12 mouse cellular contexts compared by ENCODE assay signal in genomic region chr14:79916960-79917848, GRCm38 (mm10).
DNase-seq lines count a peak whose midpoint lies in the region; ATAC-seq lines count a peak whose summit lies in the region.
"Had no signal": no experiment of that assay in that cellular context is flagged by ENCODE, and none has a peak within 500 bp of the region (broad histone marks: within the 10 kb centered on the region; RNA-seq: fewer than 3 reads in every experiment).

No protein-coding gene starts in this region.

- WGBS in midbrain, embryonic 15.5 days, result 75% methylated on average over 9 of the region's 9 CpGs
- WGBS in liver, embryonic 11.5 days, result 80% methylated on average over 9 of the region's 9 CpGs

- ATAC-seq in midbrain, embryonic 15.5 days (replicated peaks), result no peak
- ATAC-seq in liver, embryonic 11.5 days (replicated peaks; ENCODE audit: low FRiP score), result no peak
- ATAC-seq: midbrain, embryonic 13.5 days had no signal

- H3K4me3 ChIP-seq in midbrain, embryonic 15.5 days, result no peak overlapping the region
- H3K4me3 ChIP-seq in liver, embryonic 11.5 days (ENCODE audit: low read depth, low read length), result no peak overlapping the region
- H3K4me3 ChIP-seq: erythroblast, embryonic 14.5 days; limb, embryonic 15.5 days; midbrain, embryonic 13.5 days had no signal

- intact Hi-C loops in heart, postnatal 14 days (cut with DNase I), result loop anchor here (10.0 kb wide), 3 partner anchors 72 to 302 kb away; no protein-coding TSS in a partner anchor

- H3K27ac ChIP-seq in midbrain, embryonic 15.5 days, result no peak overlapping the region
- no peak overlapping the region for H3K27ac ChIP-seq in liver, embryonic 11.5 days (ENCODE audit: low read depth, low read length)
- H3K27ac ChIP-seq: limb, embryonic 15.5 days; midbrain, embryonic 13.5 days had no signal

- no peaks in the 10 kb centered on the region for H3K4me1 ChIP-seq in midbrain, embryonic 15.5 days
- H3K4me1 ChIP-seq in liver, embryonic 11.5 days (replicated peaks; ENCODE audit: control insufficient read depth, insufficient read depth, low read length), result no peaks in the 10 kb centered on the region
- H3K4me1 ChIP-seq: limb, embryonic 15.5 days; midbrain, embryonic 13.5 days had no signal

- no peaks in the 10 kb centered on the region for H3K9me3 ChIP-seq in midbrain, embryonic 15.5 days
- H3K9me3 ChIP-seq in liver, embryonic 11.5 days (ENCODE audit: control insufficient read depth, low read length), result no peaks in the 10 kb centered on the region
- H3K9me3 ChIP-seq: limb, embryonic 15.5 days; midbrain, embryonic 13.5 days had no signal

- H3K9ac ChIP-seq in midbrain, embryonic 15.5 days, result no peak overlapping the region
- no peak overlapping the region for H3K9ac ChIP-seq in liver, embryonic 11.5 days (ENCODE audit: low read depth, low read length)
- H3K9ac ChIP-seq: limb, embryonic 15.5 days; midbrain, embryonic 13.5 days had no signal

- no peak overlapping the region for H3K4me2 ChIP-seq in midbrain, embryonic 15.5 days
- H3K4me2 ChIP-seq in liver, embryonic 11.5 days, result no peak overlapping the region
- H3K4me2 ChIP-seq: limb, embryonic 15.5 days; midbrain, embryonic 13.5 days had no signal

- peak; percentile 10 for DNase-seq in heart, postnatal 4 days
- DNase-seq in heart, postnatal 14 days, result no peak
- peak; percentile 57 for DNase-seq in brain, adult 2 months (ENCODE audit: low read depth, low spot score)
- DNase-seq in frontal cortex, postnatal 36 days (ENCODE audit: low spot score in 2 of 2), result peak; percentile 9 to 13
- DNase-seq in mesoderm, embryonic 11.5 days (ENCODE audit: low read depth, low spot score), result peak; percentile 36
- no peak for DNase-seq in liver, embryonic 11.5 days (ENCODE audit: low spot score)
- no peak for DNase-seq in gastrocnemius, adult 8-10 months (ENCODE audit: low spot score in 2 of 2)
- DNase-seq: heart, postnatal 10 days had no signal

- no peaks in the 10 kb centered on the region for H3K36me3 ChIP-seq in midbrain, embryonic 15.5 days (replicated peaks)
- no peaks in the 10 kb centered on the region for H3K36me3 ChIP-seq in liver, embryonic 11.5 days (ENCODE audit: control insufficient read depth, insufficient read depth, low read length)
- H3K36me3 ChIP-seq: limb, embryonic 15.5 days; midbrain, embryonic 13.5 days had no signal

- H3K27me3 ChIP-seq in midbrain, embryonic 15.5 days (replicated peaks), result no peaks in the 10 kb centered on the region
- H3K27me3 ChIP-seq in liver, embryonic 11.5 days (replicated peaks; ENCODE audit: control insufficient read depth, insufficient read depth, low read length), result no peaks in the 10 kb centered on the region
- H3K27me3 ChIP-seq: limb, embryonic 15.5 days had no signal

Comparison
In these comparisons a context has a peak if more than half of its experiments do, and no peak if none do; other contexts are left out.
1. DNase-seq: peak in heart, postnatal 4 days (single experiment), brain, adult 2 months (single experiment), frontal cortex, postnatal 36 days (2 of 2) and mesoderm, embryonic 11.5 days (single experiment); none in heart, postnatal 14 days (0 of 2), liver, embryonic 11.5 days (single experiment) and gastrocnemius, adult 8-10 months (0 of 2).